Mouse (Mus musculus): ENCODE measurements around the gene Rgs6.

- TF ChIP-seq EP300 (IDR thresholded peaks at IDR 0.05; ENCODE audit: insufficient read depth, low read depth, low read length): no peak
- TF ChIP-seq CTCF (IDR thresholded peaks at IDR 0.05): no peak
These were observed 394.6 kb downstream of the Rgs6 start for GRCm38 (mm10) chr12:82982716-82983115.

Measured in heart, adult 2 months (tissue).